Mouse (Mus musculus): ENCODE data around the gene Olfr508. TPM values are rescaled to one million over a fixed set of nuclear protein-coding genes. Genes with fewer than 3 reads are reported as not detected.
"Not testable (repeated sequence)": the region's sequence is repeated elsewhere in the genome, so short reads cannot be mapped to it uniquely, and the experiment has no call there.

The Olfr508 gene
- total RNA-seq (2021), result not detected
- long read RNA-seq, experiment 1, result 0 reads
- long read RNA-seq, experiment 2, result 0 reads

DNA sequence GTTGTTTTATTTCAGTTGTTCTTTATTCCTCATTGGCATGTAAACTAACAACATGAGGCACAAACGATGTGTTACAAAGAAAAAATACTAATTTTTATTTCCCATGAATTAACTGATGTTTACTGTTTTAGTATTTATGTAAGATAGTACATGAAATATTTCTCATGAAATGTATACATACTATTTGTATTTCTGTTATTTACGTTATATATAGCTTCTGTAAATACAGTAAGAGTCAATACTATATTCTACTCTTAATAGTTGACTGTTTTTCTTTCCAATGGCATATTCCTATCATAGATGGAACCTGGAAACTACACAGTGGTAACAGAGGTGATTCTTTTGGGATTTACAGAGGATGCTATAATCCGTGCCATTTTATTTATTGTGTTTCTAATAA is at the start of gene Olfr508:
Gene Olfr508 (plus strand): TSS at position 301 of the 400 bp plus-strand sequence.
- no peak for DNase-seq
- intact Hi-C loops (cut with DNase I), result no loop called here

DNA sequence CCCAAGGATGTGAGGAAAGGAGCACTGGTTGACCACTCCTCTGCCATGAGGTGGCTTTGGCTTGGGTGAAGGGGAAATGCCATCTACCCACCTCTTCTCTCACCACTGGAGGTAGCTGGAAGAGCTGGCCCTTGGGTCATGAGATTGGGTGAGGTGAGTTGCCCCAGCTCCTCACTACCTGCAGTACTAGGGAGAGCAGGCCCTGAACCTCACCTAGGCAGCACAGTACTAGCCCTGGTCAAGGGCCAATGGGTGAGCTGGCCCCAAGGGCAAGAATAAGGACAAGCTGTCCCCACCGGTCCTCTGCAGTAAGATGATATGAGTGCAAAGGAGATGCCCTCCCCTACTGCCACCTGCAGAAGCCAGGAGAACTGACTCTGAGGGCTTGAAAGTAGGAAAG is 40.0 kb upstream of the Olfr508 start:
- DNase-seq, result no peak
- intact Hi-C loops (cut with DNase I), result no loop called here

DNA sequence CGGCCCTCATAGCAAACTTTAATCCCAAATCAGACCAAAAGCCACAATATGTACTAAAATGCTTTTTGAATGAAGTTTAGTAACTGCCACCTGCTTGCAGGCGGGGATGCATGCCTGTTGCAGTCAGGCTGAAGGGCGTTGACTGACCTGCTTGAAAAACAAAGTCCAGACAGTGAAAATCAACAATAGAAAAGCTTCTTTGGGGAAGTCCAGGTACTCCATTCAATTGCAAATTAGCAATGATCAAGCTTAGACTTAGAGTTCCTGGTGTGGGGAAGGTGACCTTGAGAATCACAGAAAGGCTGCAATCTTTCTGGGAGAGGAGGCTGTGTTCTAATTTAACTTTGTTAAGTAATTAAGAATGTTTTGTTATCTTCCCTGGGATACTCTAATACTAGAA is 27.9 kb upstream of the Olfr508 start:
- intact Hi-C loops (cut with DNase I); DNase-seq: not testable (repeated sequence)

DNA sequence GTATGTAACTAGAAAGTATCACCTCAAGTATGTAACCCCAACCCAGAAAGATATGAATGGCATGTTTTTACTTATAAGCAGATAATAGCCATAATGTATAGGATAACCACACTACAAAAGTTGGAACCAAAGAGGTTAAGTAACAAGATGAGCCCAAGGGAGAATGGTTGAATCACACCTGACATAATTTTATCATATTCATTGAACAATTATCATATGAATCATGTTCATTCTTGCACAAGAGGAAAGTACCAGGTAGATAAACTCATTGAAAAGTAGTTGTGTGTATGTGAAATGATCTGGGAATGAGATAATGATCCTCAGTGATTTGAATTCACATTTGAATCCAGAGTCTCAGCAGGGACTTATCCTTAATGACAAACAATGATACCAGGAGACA is 19.3 kb upstream of the Olfr508 start, which contains the start of gene Olfr506:
Gene Olfr506 (plus strand): TSS at position 301 of the 400 bp plus-strand sequence.
- DNase-seq, result no peak
- intact Hi-C loops (cut with DNase I), result no loop called here

DNA sequence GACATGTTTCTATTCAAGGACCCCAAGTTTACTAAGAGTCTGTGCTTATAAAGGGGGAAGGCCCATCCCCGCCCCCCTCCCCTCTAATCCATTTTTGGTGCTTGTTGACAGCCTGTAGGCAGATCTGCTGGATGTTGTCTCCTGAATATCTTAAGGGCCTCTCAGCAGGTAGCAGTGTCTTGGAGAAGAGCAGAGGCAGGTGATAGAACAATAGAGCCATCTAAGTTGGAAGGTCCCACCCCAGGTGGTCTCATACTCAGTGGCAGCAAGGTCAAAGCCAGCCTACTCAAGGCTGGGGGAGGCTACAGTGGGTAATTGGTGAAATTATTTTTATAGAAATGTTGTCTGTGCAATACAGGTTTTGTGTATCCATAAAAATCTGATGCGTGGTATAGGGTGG is 15.7 kb upstream of the Olfr508 start:
- DNase-seq, result no peak
- intact Hi-C loops (cut with DNase I), result no loop called here

DNA sequence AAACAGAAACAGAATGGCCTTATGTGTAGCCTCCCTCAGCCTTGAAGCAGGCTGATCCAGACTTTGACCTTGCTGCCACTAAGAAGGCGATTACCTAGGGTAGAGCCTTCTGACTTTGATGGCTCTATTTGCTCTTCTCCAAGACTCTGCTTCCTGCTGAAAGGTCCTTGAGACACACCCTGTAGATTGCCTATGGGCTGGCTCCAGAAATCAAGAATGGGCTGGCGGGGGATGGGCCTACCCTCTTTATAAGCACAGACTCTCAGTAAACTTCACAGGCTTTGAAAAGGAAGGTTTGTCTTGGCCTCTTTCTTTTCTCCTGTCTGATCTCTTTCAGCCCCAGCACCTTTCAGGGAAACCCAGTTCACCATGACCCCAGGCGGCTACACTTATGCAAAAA is 13.0 kb upstream of the Olfr508 start:
- DNase-seq; intact Hi-C loops (cut with DNase I): not testable (repeated sequence)

DNA sequence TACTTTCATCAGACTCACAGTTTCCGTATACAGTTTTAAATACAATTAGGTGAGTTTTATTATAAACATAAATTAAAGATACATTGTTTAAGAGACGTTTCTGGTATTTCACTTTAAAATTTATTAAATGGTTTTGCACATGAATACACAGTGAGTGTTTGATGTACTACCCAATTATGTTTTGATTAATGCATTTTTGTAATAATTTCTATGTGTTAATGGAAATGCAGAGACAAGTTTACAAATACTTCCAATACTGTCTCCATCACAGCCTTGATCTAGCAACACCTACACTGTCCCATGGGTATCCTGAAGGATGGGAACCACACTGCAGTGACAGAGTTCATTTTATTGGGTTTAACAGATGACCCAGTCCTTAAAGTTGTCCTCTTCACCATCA is 8.3 kb upstream of the Olfr508 start, which contains the start of gene Olfr507:
Gene Olfr507 (plus strand): TSS at position 301 of the 400 bp plus-strand sequence.
- DNase-seq, result no peak
- intact Hi-C loops (cut with DNase I), result no loop called here

DNA sequence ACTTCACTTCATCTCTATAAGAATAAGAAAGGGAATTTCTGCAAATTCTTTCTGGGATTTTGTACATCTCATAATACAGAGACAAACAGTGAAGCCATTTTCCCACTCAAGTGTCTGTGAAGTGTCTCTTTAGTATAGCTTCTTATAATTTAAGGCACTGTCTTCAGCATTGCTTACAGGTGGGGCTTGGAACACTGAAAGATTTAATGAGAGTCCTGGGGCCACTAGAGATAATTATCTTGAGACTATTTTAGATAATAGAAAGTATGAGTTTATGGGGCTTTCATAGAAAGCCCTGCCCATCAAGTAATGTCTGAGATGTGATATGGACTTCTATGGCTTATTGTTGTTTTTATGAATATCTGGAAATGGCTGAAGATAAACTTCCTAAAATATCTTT is 22.0 kb downstream of the Olfr508 start, which contains the start of gene Olfr509:
Gene Olfr509 (minus strand): TSS at position 101 of the 400 bp plus-strand sequence.
- no peak for DNase-seq
- intact Hi-C loops (cut with DNase I), result no loop called here

DNA sequence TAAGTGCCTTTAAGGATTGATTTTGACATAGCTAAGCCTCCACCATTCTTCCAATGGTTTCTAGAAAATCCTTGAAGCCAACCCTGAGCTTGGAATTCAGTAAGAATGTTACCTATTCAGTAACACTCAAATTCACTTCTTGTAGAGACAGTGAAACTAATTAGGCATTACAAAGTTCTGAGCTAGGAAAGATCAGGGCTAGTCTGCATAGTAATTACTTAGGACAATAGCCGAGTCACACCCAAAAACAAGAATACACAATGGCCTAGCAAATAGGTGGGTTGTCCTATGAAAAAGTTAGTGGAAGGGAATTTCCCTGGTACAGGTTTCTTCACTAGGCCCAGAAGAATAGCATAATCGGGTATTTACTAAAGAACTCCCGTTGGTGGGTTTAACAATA is 32.6 kb downstream of the Olfr508 start:
- no peak for DNase-seq
- intact Hi-C loops (cut with DNase I), result no loop called here

DNA sequence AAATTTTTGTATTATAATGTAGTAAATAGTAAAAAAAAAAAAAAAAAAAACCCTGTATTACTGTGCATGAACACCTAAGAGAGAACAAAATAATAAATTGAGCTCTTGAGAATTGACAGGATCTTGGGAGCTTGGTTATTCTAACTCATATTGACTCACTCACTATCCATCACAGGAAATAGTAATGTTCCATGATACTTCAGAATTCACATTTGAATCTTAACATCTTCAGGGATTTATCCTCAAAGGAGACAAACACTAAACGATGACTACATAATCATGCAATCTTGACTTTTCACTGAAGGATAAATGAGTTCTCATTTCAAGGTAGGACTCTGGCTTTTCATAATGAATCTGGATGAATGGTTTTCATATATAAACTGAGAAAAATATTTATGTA is 36.3 kb downstream of the Olfr508 start, which contains the start of gene Olfr510:
Gene Olfr510 (plus strand): TSS at position 301 of the 400 bp plus-strand sequence.
- intact Hi-C loops (cut with DNase I), result no loop called here
- no peak for DNase-seq

DNA sequence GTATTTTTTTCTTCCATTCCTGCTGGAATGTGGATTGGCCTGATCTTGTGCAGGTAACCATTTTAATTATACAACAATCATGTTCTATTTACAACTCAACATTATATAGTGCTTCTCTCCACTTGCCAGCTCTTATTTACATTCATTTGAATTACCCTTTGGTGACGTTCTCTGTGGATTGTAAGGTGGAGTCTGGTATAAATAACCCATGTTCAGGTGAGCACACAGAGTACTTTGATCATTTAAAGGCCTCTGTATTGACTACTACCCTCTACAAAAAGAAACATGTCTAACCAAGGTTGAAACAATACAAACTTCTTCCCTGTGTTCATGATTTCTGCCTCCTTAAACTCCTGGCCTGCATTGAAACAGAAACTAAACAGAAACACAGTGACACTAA is 41.3 kb downstream of the Olfr508 start:
- no peak for DNase-seq
- intact Hi-C loops (cut with DNase I), result no loop called here

DNA sequence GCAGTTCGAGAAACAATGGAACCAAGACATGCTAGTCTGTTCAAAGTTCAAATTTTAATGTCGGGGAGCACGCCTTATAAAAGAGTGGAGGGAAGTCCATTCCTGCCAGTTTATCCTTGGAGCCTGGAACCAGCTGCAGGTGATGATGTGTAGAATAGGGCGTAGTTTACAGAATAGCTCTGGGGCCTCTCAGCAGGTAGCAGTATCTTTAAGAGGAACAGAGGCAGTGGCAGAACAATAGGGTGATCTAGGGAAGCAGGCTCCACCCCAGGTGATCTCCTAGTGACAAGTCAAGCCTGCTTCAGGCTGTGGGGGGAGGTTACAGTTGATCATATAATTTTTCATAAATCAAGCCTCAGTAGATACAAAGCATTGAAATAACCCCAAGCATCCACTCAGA is 49.1 kb downstream of the Olfr508 start:
- intact Hi-C loops (cut with DNase I), result no loop called here
- no peak for DNase-seq

Other genes starting within 250 kb of the Olfr508 start
- gene Olfr495, start 236.8 kb upstream of the Olfr508 start, total RNA-seq (2021), result not detected
- gene Olfr497, start 209.6 kb upstream of the Olfr508 start, total RNA-seq (2021), result not detected
- not detected for gene Olfr498, start 164.7 kb upstream of the Olfr508 start, total RNA-seq (2021)
- gene Olfr502, start 104.9 kb upstream of the Olfr508 start, total RNA-seq (2021), result not detected
- gene Olfr503, start 85.5 kb upstream of the Olfr508 start, total RNA-seq (2021), result not detected
- gene Olfr504, start 64.2 kb upstream of the Olfr508 start, total RNA-seq (2021), result not detected
- not detected for gene Olfr506, start 19.2 kb upstream of the Olfr508 start, total RNA-seq (2021)
- not detected for gene Olfr507, start 8.2 kb upstream of the Olfr508 start, total RNA-seq (2021)
- not detected for gene Olfr509, start 21.9 kb downstream of the Olfr508 start, total RNA-seq (2021)
- gene Olfr510, start 36.4 kb downstream of the Olfr508 start, total RNA-seq (2021), result not detected
- not detected for gene Olfr512, start 83.3 kb downstream of the Olfr508 start, total RNA-seq (2021)
- gene Olfr513, start 121.0 kb downstream of the Olfr508 start, total RNA-seq (2021), result not detected
- gene Olfr514, start 196.0 kb downstream of the Olfr508 start, total RNA-seq (2021), result not detected
- not detected for gene Olfr516, start 220.5 kb downstream of the Olfr508 start, total RNA-seq (2021)
- gene Olfr517, start 242.4 kb downstream of the Olfr508 start, total RNA-seq (2021), result not detected